Mouse (Mus musculus) lung, adult 2 months (tissue): ENCODE results near the gene Gsap. TPM values are rescaled to one million over a fixed set of nuclear protein-coding genes. Genes with fewer than 3 reads are reported as not detected.
"Not testable (repeated sequence)": the region's sequence is repeated elsewhere in the genome, so short reads cannot be mapped to it uniquely, and the experiment has no call there.

Experiments used
- DNase-seq: peaks from one replicate; pipeline ENCODE4 v3.0.0; 2022
- H3K4me1 ChIP-seq: fragments of 200-500 bp; 2 replicates; pipeline ENCODE4 v1.6.1; 2011; ENCODE audit warnings: low read length; ENCODE audit not compliant: control insufficient read depth, insufficient read depth
- H3K4me3 ChIP-seq: fragments of 200-500 bp; replicated peaks from 2 replicates; pipeline ENCODE3; 2011; ENCODE audit warnings: low read depth, mild to moderate bottlenecking, control low read depth, low read length; ENCODE audit errors: extremely low read depth
- CTCF ChIP-seq: fragments of 200-500 bp; IDR thresholded peaks from 2 replicates; pipeline ENCODE4 v1.5.1; 2011; ENCODE audit warnings: mild to moderate bottlenecking, low read length, control low read depth; ENCODE audit not compliant: insufficient read depth
- POLR2A ChIP-seq: fragments of 200-500 bp; IDR thresholded peaks from 2 replicates; pipeline ENCODE4 v1.6.1; 2011; ENCODE audit warnings: low read depth, mild to moderate bottlenecking, control low read depth, low read length, borderline replicate concordance; ENCODE audit errors: extremely low read depth
- WGBS: fragments of 180-500 bp; shearing (Covaris S2); methylation state at CpG from one replicate; pipeline ENCODE4 v1.1.7; 2018; 5-methylcytosine and 5-hydroxymethylcytosine counted together
- polyA plus RNA-seq: library from polyadenylated mRNA; depleted of rRNA; stranded (reverse); fragments of >200 nt; gene quantifications from 2 replicates; pipeline ENCODE4 v1.2.3, GENCODE M21; 2012

Gene Gsap
- polyA plus RNA-seq, 1 experiment, result 25.7 TPM

DNA sequence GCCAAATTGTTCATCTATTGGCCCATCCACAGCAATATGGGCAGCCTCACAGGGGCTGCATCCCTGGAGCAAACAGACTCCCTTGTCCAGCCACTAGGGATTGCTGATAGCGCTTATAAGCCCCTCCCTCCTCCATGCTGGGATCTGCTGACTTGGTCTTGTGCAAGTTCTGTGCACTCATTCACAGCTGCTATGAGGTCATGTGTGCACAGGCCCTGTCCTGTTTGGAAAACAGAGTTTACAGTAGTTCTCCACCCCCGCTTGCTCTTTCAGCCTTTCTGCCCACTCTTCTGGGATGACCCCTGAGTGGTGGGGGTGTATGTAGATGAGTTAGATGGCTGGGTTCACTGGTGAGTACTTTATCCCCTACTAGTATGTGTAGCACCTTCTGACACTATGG, 81.0 kb downstream of the Gsap start:
- TF ChIP-seq POLR2A (no peak), CTCF (no peak)
- Histone ChIP-seq H3K4me3 (no peak overlapping the region), H3K4me1 (no peaks in the 10 kb centered on the region; the same call in 1 of the 2 replicates)
- WGBS, result 54% methylated on average over 2 of the region's 2 CpGs
- DNase-seq, result no peak

DNA sequence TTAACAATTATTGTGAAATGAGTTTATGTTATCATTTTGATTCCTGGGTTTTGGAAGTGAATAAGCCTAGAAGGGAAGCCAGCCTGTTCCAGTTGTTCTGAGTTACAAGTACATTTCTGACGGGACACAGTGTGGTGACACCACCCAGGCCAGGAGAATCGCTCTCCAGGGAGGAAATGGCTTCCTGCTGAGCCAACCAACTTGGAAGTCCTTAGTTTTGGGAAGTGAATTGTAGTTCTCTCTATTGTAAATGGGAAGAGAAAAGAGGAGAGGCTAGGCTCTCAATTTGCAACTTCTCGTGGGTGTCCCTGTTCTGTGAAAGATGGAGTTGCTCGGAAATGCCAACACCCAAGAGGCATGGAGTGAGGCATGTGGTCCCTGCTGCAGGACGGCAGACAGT, 83.4 kb downstream of the Gsap start:
- no peak for TF ChIP-seq CTCF
- TF ChIP-seq POLR2A, result no peak
- Histone ChIP-seq H3K4me1 (no peaks in the 10 kb centered on the region; the same call in 1 of the 2 replicates), H3K4me3 (no peak overlapping the region)
- WGBS, result 59% methylated on average over 5 of the region's 5 CpGs
- no peak for DNase-seq

GRCm38 (mm10) chr5:21270756-21271155, 84.7 kb downstream of the Gsap start:
- WGBS, result 56% methylated on average over 4 of the region's 4 CpGs
- TF ChIP-seq CTCF (no peak), POLR2A (no peak)
- H3K4me3 ChIP-seq, result no peak overlapping the region
- no peak for DNase-seq
- no peaks in the 10 kb centered on the region; the same call in 1 of the 2 replicates for H3K4me1 ChIP-seq

- DNase-seq, result no peak
- Histone ChIP-seq H3K4me1 (no peaks in the 10 kb centered on the region; the same call in 1 of the 2 replicates), H3K4me3 (no peak overlapping the region)
- WGBS, result 64% methylated on average over 9 of the region's 9 CpGs
- no peak for TF ChIP-seq POLR2A
- TF ChIP-seq CTCF, result no peak
Measured at GRCm38 (mm10) chr5:21271386-21272354, 85.6 kb downstream of the Gsap start.

- H3K4me3 ChIP-seq, H3K4me1 ChIP-seq, DNase-seq: not testable (repeated sequence)
- 49% methylated on average over 2 of the region's 2 CpGs for whole genome bisulfite sequencing
Measured at GRCm38 (mm10) chr5:21277685-21278084, 91.6 kb downstream of the Gsap start.

DNA sequence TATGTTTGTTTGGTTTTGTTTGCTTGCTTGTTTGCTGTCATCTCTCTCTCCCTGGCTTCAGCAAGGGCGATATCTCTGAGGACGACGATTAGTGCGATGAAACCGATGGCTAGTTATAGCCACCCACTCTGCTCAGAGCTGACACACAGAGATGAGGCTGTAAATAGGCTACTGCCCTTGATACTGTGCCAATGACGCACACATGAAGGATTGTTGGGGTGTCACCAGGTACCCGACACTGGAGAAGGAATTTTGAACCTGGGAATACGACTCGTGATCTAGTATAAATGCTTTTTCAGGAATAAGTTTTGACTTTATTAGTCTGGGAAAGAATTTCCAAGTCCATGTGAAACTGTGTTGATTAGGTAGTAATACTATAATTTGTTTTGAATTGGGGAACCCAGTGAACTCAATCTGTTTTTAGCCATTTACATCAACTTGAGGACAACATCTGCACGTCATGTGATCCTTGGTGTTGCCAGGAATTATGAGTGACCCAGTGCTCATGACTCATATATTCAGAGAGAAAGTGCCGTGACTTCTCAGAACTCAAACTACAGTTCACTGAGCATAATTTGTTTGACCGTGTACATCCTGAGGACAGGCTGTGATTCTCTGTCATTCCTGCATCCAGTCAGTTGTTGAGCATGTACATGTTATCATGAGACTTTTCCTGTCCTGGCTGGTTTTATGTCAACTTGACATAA, 97.5 kb downstream of the Gsap start:
- TF ChIP-seq POLR2A, result no peak
- TF ChIP-seq CTCF, result no peak
- no peak overlapping the region for H3K4me3 ChIP-seq
- DNase-seq, result no peak
- 79% methylated on average over 12 of the region's 12 CpGs for WGBS
- H3K4me1 ChIP-seq, result peaks cover under 1% of the 10 kb centered on the region; the same call in 1 of the 2 replicates

GRCm38 (mm10) chr5:21288658-21289435, 102.8 kb downstream of the Gsap start:
- no peak for DNase-seq
- WGBS, result 32% methylated on average over 7 of the region's 7 CpGs
- no peak for TF ChIP-seq POLR2A
- TF ChIP-seq CTCF, result no peak
- Histone ChIP-seq H3K4me1 (peaks cover 3% of the 10 kb centered on the region; the same call in 1 of the 2 replicates), H3K4me3 (no peak overlapping the region)

DNA sequence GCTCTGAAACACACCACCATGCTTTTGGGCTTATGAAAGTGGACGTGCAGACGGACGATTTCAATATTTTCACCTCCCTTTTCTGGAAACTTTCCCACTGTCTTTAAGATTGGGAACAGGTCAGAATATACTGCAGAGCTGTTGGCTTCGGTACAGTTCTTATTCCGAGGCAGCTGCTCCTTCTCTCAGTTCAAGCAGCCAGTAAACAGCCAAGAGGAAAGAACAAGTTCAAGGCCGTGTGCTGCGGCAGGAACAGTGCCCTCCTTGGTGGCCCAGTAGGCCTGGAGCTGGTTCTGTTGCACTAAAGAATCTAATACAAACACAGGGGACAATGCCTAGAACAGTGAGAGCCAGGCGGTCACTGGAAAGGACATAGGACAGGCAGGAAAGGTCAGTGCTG, 104.5 kb downstream of the Gsap start:
- 72% methylated on average over 8 of the region's 8 CpGs for WGBS
- no peak for TF ChIP-seq CTCF
- TF ChIP-seq POLR2A, result no peak
- peaks cover 3% of the 10 kb centered on the region; the same call in 1 of the 2 replicates for H3K4me1 ChIP-seq
- DNase-seq, result no peak
- no peak overlapping the region for H3K4me3 ChIP-seq

GRCm38 (mm10) chr5:21295683-21296082, 109.6 kb downstream of the Gsap start:
- 79% methylated on average over 8 of the region's 8 CpGs for WGBS
- DNase-seq, result no peak

More at GRCm38 (mm10) chr5:21295683-21296082, 109.6 kb downstream of the Gsap start:
- no peak for TF ChIP-seq POLR2A
- no peak for TF ChIP-seq CTCF
- Histone ChIP-seq H3K4me3 (no peak overlapping the region), H3K4me1 (no peaks in the 10 kb centered on the region)
